Mouse (Mus musculus): Measurements from ENCODE around the gene Tfap2a.

DNA sequence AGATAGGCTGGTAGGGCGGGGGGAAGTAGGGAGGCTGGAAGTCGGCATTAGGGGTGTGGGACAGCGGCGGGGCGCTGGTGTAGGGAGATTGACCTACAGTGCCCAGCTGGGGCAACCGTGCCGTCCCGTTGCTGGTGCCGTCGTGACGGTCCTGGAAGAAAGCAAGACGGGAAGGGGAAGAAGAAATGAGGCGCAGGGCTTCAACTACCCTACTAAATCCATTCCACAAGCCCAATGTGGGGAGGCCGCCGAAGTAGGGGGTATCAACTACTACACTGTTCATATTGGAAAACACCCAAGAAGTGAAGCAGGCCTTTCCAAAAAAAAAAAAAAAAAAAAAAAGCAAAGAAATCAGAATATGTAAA is 9.6 kb downstream of the Tfap2a start:
- TF ChIP-seq EP300 (IDR thresholded peaks at IDR 0.05) (no peak), CTCF (IDR thresholded peaks at IDR 0.05) (no peak)

Data from lung, postnatal 0 days (tissue).